In the genomic region with DNA sequence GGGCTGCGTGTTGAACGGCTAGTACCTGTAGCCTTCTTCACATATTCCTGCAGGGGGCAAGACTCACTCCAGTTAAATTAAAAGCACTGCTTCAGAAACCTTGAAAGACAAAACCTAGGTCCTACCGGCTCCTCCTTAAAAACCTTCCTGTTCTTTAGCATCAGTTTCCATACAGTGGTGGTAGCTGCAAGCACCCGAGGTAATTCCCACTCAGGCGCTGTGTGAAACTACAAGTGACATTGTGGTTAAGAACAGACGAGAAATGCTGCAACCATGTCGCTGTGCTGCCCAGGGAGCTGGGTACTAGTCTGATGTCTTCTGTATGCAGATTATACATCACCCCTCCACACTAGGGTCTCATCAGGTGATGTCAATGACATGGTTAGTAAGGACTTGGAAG, we compare ENCODE assay signal across 19 mouse cellular contexts. TPM values are rescaled to one million over a fixed set of nuclear protein-coding genes. Genes with fewer than 3 reads are reported as not detected.
A peak's percentile ranks its signal among the peaks of the same experiment; 100 is the strongest.
DNase-seq lines count a peak whose midpoint lies in the region; ATAC-seq and TF ChIP-seq lines count a peak whose summit lies in the region.
"Had no signal": no experiment of that assay in that cellular context is flagged by ENCODE, and none has a peak within 500 bp of the region (broad histone marks: within the 10 kb centered on the region; RNA-seq: fewer than 3 reads in every experiment).

No protein-coding gene starts in this region.

- H3K9ac ChIP-seq in midbrain, embryonic 11.5 days (ENCODE audit: low read length) = no peak overlapping the region
- H3K9ac ChIP-seq in midbrain, postnatal 0 days (replicated peaks; ENCODE audit: low read length, poor library complexity, severe bottlenecking) = no peak overlapping the region
- H3K9ac ChIP-seq: embryonic facial prominence, embryonic 12.5 days; forebrain, embryonic 13.5 days; forebrain, embryonic 15.5 days; forebrain, postnatal 0 days had no signal

- ATAC-seq in midbrain, embryonic 11.5 days (ENCODE audit: low FRiP score) = no peak
- no peak for ATAC-seq in midbrain, postnatal 0 days (ENCODE audit: low FRiP score)
- ATAC-seq: forebrain, embryonic 13.5 days; forebrain, embryonic 15.5 days; forebrain, postnatal 0 days had no signal

- WGBS in heart, embryonic 10.5 days = 87% methylated on average over 7 of the region's 7 CpGs
- WGBS in midbrain, embryonic 11.5 days = 92% methylated on average over 7 of the region's 7 CpGs
- 94% methylated on average over 7 of the region's 7 CpGs for WGBS in midbrain, postnatal 0 days

- no peak overlapping the region for H3K4me2 ChIP-seq in midbrain, embryonic 11.5 days
- no peak overlapping the region for H3K4me2 ChIP-seq in midbrain, postnatal 0 days (ENCODE audit: low read depth, low read length, poor library complexity, severe bottlenecking)
- H3K4me2 ChIP-seq: embryonic facial prominence, embryonic 12.5 days; forebrain, embryonic 13.5 days; forebrain, embryonic 15.5 days had no signal

- H3K27me3 ChIP-seq in heart, embryonic 10.5 days (ENCODE audit: insufficient read depth, poor library complexity, severe bottlenecking) = no peaks in the 10 kb centered on the region
- H3K27me3 ChIP-seq in midbrain, embryonic 11.5 days (ENCODE audit: control insufficient read depth, insufficient read depth, low read length) = no peaks in the 10 kb centered on the region
- no peaks in the 10 kb centered on the region for H3K27me3 ChIP-seq in midbrain, postnatal 0 days (ENCODE audit: insufficient read depth, low read length)
- H3K27me3 ChIP-seq: embryonic facial prominence, embryonic 12.5 days; forebrain, embryonic 13.5 days; forebrain, embryonic 15.5 days had no signal

- no peak overlapping the region for H3K4me3 ChIP-seq in heart, embryonic 10.5 days
- H3K4me3 ChIP-seq in midbrain, embryonic 11.5 days (ENCODE audit: low read depth, low read length) = no peak overlapping the region
- no peak overlapping the region for H3K4me3 ChIP-seq in midbrain, postnatal 0 days (ENCODE audit: low read depth, low read length)
- H3K4me3 ChIP-seq: embryonic facial prominence, embryonic 10.5 days; embryonic facial prominence, embryonic 12.5 days; forebrain, embryonic 13.5 days; forebrain, embryonic 15.5 days had no signal

- H3K27ac ChIP-seq in heart, embryonic 10.5 days = no peak overlapping the region
- H3K27ac ChIP-seq in midbrain, embryonic 11.5 days (ENCODE audit: low read depth, low read length) = no peak overlapping the region
- no peak overlapping the region for H3K27ac ChIP-seq in midbrain, postnatal 0 days (ENCODE audit: low read depth, low read length)
- H3K27ac ChIP-seq: embryonic facial prominence, embryonic 10.5 days; embryonic facial prominence, embryonic 12.5 days; forebrain, embryonic 13.5 days; forebrain, embryonic 15.5 days had no signal

- peak; percentile 76 for DNase-seq in heart, adult 11 months
- DNase-seq in heart, embryonic 10.5 days (ENCODE audit: low spot score) = no peak
- peak; percentile 62 for DNase-seq in midbrain, embryonic 11.5 days (ENCODE audit: low spot score, missing footprints)
- DNase-seq in midbrain, postnatal 0 days (ENCODE audit: low spot score) = no peak
- no peak for DNase-seq in cerebellum, adult 11-12 months
- DNase-seq: adrenal gland, adult 2 months; adrenal gland, postnatal 10 days; adrenal gland, postnatal 25 days; cerebellum, adult 11 months; cerebellum, adult 2 months; cerebellum, adult 9-10 months; cerebellum, postnatal 10 days; cerebellum, postnatal 25 days; forebrain, postnatal 0 days had no signal

- no peaks in the 10 kb centered on the region for H3K9me3 ChIP-seq in heart, embryonic 10.5 days
- no peaks in the 10 kb centered on the region for H3K9me3 ChIP-seq in midbrain, embryonic 11.5 days (ENCODE audit: control insufficient read depth, low read length)
- H3K9me3 ChIP-seq in midbrain, postnatal 0 days (ENCODE audit: low read length) = no peaks in the 10 kb centered on the region
- H3K9me3 ChIP-seq: embryonic facial prominence, embryonic 10.5 days; embryonic facial prominence, embryonic 12.5 days; forebrain, embryonic 13.5 days; forebrain, embryonic 15.5 days had no signal

- no peaks in the 10 kb centered on the region for H3K4me1 ChIP-seq in heart, embryonic 10.5 days
- H3K4me1 ChIP-seq in midbrain, embryonic 11.5 days (ENCODE audit: control insufficient read depth, insufficient read depth, low read length) = no peaks in the 10 kb centered on the region
- no peaks in the 10 kb centered on the region for H3K4me1 ChIP-seq in midbrain, postnatal 0 days (ENCODE audit: insufficient read depth, low read length)
- H3K4me1 ChIP-seq: embryonic facial prominence, embryonic 10.5 days; embryonic facial prominence, embryonic 12.5 days; forebrain, embryonic 13.5 days; forebrain, embryonic 15.5 days had no signal

- TF ChIP-seq CTCF in midbrain, postnatal 0 days (IDR thresholded peaks at IDR 0.05) = no peak

- no peaks in the 10 kb centered on the region for H3K36me3 ChIP-seq in heart, embryonic 10.5 days
- no peaks in the 10 kb centered on the region for H3K36me3 ChIP-seq in midbrain, embryonic 11.5 days (ENCODE audit: control insufficient read depth, insufficient read depth, low read length)
- H3K36me3 ChIP-seq in midbrain, postnatal 0 days (ENCODE audit: insufficient read depth, low read length) = no peaks in the 10 kb centered on the region
- H3K36me3 ChIP-seq: embryonic facial prominence, embryonic 12.5 days; forebrain, embryonic 15.5 days had no signal

RNA-seq across cellular contexts. Expression of gene Arnt2, which starts 25.9 kb away (rescaled TPM):
- polyA plus RNA-seq in heart, embryonic 10.5 days (2016; fragmentation: Nextera tagmentation; extraction: Ambion mirVana) = 2.7 and 4.7 TPM in 2 replicates
- polyA plus RNA-seq in midbrain, embryonic 11.5 days (2014; fragmentation: Nextera tagmentation; extraction: Ambion mirVana) = 34.9 and 36.4 TPM in 2 replicates
- total RNA-seq in midbrain, postnatal 0 days (2014; rRNA removed) = 165 and 166 TPM in 2 replicates
- 62.9 and 63.1 TPM in 2 replicates for polyA plus RNA-seq in midbrain, postnatal 0 days (2015; fragmentation: Nextera tagmentation; extraction: Ambion mirVana)
- total RNA-seq: MEL had no signal

Comparison
In these comparisons a context has a peak if more than half of its experiments do, and no peak if none do; other contexts are left out.
1. DNase-seq: peak in heart, adult 11 months (single experiment) and midbrain, embryonic 11.5 days (single experiment); none in heart, embryonic 10.5 days (single experiment), midbrain, postnatal 0 days (single experiment) and cerebellum, adult 11-12 months (single experiment).